Comparison of ENCODE assay signal across 9 mouse cellular contexts in genomic region chr6:144074826-144075225, GRCm38 (mm10).
DNase-seq lines count a peak whose midpoint lies in the region; ATAC-seq and TF ChIP-seq lines count a peak whose summit lies in the region.
"Had no signal": no experiment of that assay in that cellular context is flagged by ENCODE, and none has a peak within 500 bp of the region (broad histone marks: within the 10 kb centered on the region; RNA-seq: fewer than 3 reads in every experiment).

No protein-coding gene starts in this region.

- no peak overlapping the region for H3ac ChIP-seq in C2C12 (ENCODE audit: control insufficient read depth, insufficient read length, low read depth)
- no peak overlapping the region for H3ac ChIP-seq in myocyte (ENCODE audit: control insufficient read depth, insufficient read length)

- WGBS in heart, embryonic 11.5 days (ENCODE audit: insufficient replicate concordance) = 61% methylated on average over 9 of the region's 9 CpGs
- WGBS in intestine, embryonic 14.5 days = 48% methylated on average over 9 of the region's 9 CpGs

- H3K9ac ChIP-seq in heart, embryonic 11.5 days (ENCODE audit: low read depth, low read length) = no peak overlapping the region
- no peak overlapping the region for H3K9ac ChIP-seq in intestine, embryonic 14.5 days (ENCODE audit: low read length)
- H3K9ac ChIP-seq: midbrain, embryonic 12.5 days had no signal

- H3K9me3 ChIP-seq in heart, embryonic 11.5 days (replicated peaks; ENCODE audit: control insufficient read depth, low read length) = no peaks in the 10 kb centered on the region
- H3K9me3 ChIP-seq in intestine, embryonic 14.5 days (ENCODE audit: control insufficient read depth, low read length) = no peaks in the 10 kb centered on the region
- H3K9me3 ChIP-seq: midbrain, embryonic 12.5 days had no signal

- no peak for TF ChIP-seq CTCF in C2C12 (IDR thresholded peaks at IDR 0.05; ENCODE audit: control insufficient read depth, insufficient read depth, insufficient read length)
- no peak for TF ChIP-seq CTCF in embryonic fibroblast, embryonic 13.5 days (IDR thresholded peaks at IDR 0.05; ENCODE audit: borderline replicate concordance, insufficient read depth, low read length)

- no peaks in the 10 kb centered on the region for H3K4me1 ChIP-seq in heart, embryonic 11.5 days (ENCODE audit: control insufficient read depth, insufficient read depth, low read length)
- peaks cover 7% of the 10 kb centered on the region for H3K4me1 ChIP-seq in embryonic fibroblast, embryonic 13.5 days (ENCODE audit: control insufficient read depth, insufficient read depth, low read length)
- 0 out of 2 replicates have a peak, but pooled peaks cover 2% of the 10 kb centered on the region for H3K4me1 ChIP-seq in intestine, embryonic 14.5 days (replicated peaks; ENCODE audit: control insufficient read depth, insufficient read depth, low read length)
- H3K4me1 ChIP-seq: midbrain, embryonic 12.5 days had no signal

- H3K36me3 ChIP-seq in heart, embryonic 11.5 days (ENCODE audit: control insufficient read depth, insufficient read depth, low read length) = no peaks in the 10 kb centered on the region
- H3K36me3 ChIP-seq in C2C12 (ENCODE audit: control insufficient read depth, insufficient read depth) (no peaks in the 10 kb centered on the region), myocyte (ENCODE audit: control insufficient read depth, insufficient read depth) (no peaks in the 10 kb centered on the region)
- H3K36me3 ChIP-seq in intestine, embryonic 14.5 days (ENCODE audit: control insufficient read depth, insufficient read depth, low read length) = no peaks in the 10 kb centered on the region
- H3K36me3 ChIP-seq: midbrain, embryonic 12.5 days had no signal

- H3K79me3 ChIP-seq in C2C12 (ENCODE audit: low read depth) = no peaks in the 10 kb centered on the region

- no peak for TF ChIP-seq POLR2A in embryonic fibroblast, embryonic 13.5 days (IDR thresholded peaks at IDR 0.05; ENCODE audit: low read depth, low read length)
- TF ChIP-seq POLR2A in myocyte (IDR thresholded peaks at IDR 0.05; ENCODE audit: insufficient read length, low read depth) = no peak

- no peaks in the 10 kb centered on the region for H3K79me2 ChIP-seq in C2C12 (ENCODE audit: control insufficient read depth, insufficient read depth)
- H3K79me2 ChIP-seq in myocyte (ENCODE audit: control insufficient read depth, insufficient read depth) = no peaks in the 10 kb centered on the region

- no peak overlapping the region for H3K4me3 ChIP-seq in heart, embryonic 11.5 days (ENCODE audit: low read depth, low read length)
- H3K4me3 ChIP-seq in C2C12 (ENCODE audit: insufficient read depth, poor library complexity, severe bottlenecking) (no peak overlapping the region), myocyte (no peak overlapping the region)
- H3K4me3 ChIP-seq in embryonic fibroblast, embryonic 13.5 days (ENCODE audit: insufficient read depth, low read length) = no peak overlapping the region
- no peak overlapping the region for H3K4me3 ChIP-seq in intestine, embryonic 14.5 days (ENCODE audit: low read depth, low read length)
- H3K4me3 ChIP-seq: midbrain, embryonic 12.5 days had no signal

- peak; percentile 96 for DNase-seq in heart, adult 11 months
- DNase-seq in intestine, embryonic 14.5 days (ENCODE audit: low spot score) = no peak
- DNase-seq in thymus, postnatal 10 days (ENCODE audit: low spot score in 2 of 2) = no peak
- no peak for DNase-seq in natural killer cell, adult 2 months (ENCODE audit: low spot score in 2 of 2)

- no peaks in the 10 kb centered on the region for H3K27me3 ChIP-seq in heart, embryonic 11.5 days (ENCODE audit: control insufficient read depth, insufficient read depth, low read length)
- H3K27me3 ChIP-seq in C2C12 (ENCODE audit: control insufficient read depth, insufficient read depth, insufficient read length) = no peaks in the 10 kb centered on the region
- no peaks in the 10 kb centered on the region for H3K27me3 ChIP-seq in intestine, embryonic 14.5 days (replicated peaks; ENCODE audit: control insufficient read depth, insufficient read depth, low read length)
- H3K27me3 ChIP-seq in myocyte (ENCODE audit: control insufficient read depth, insufficient read depth, insufficient read length) = no peaks in the 10 kb centered on the region
- H3K27me3 ChIP-seq: midbrain, embryonic 12.5 days had no signal

- H3K27ac ChIP-seq in heart, embryonic 11.5 days (ENCODE audit: low read depth, low read length) = no peak overlapping the region; the same call in 1 of the 2 replicates
- peak overlapping the region; percentile 30 for H3K27ac ChIP-seq in embryonic fibroblast, embryonic 13.5 days (ENCODE audit: insufficient read depth, low read length)
- no peak overlapping the region for H3K27ac ChIP-seq in intestine, embryonic 14.5 days (ENCODE audit: low read depth)
- H3K27ac ChIP-seq: midbrain, embryonic 12.5 days had no signal

- no peak for ATAC-seq in heart, embryonic 11.5 days (replicated peaks; ENCODE audit: insufficient number of reproducible peaks, low FRiP score, low TSS enrichment)
- 0 out of 2 replicates have a peak, but pooled peaks have one; percentile 58 for ATAC-seq in intestine, embryonic 14.5 days (replicated peaks; ENCODE audit: low FRiP score, low TSS enrichment, low read depth)

- H3K4me2 ChIP-seq in heart, embryonic 11.5 days = no peak overlapping the region
- no peak overlapping the region for H3K4me2 ChIP-seq in intestine, embryonic 14.5 days (ENCODE audit: low read length)
- peak overlapping the region; percentile 72 for H3K4me2 ChIP-seq in myocyte (ENCODE audit: low read depth)
- H3K4me2 ChIP-seq: midbrain, embryonic 12.5 days had no signal

TF ChIP-seq in C2C12, 6 proteins besides CTCF, POLR2A, EP300 and RAD21:
- TF ChIP-seq CEBPB (IDR thresholded peaks at IDR 0.05; ENCODE audit: low read depth) = no peak
- peak; percentile 34 for TF ChIP-seq MYOD1 (IDR thresholded peaks at IDR 0.05; ENCODE audit: control insufficient read depth, insufficient read length, low read depth)
- TF ChIP-seq USF1 (IDR thresholded peaks at IDR 0.05; ENCODE audit: low read depth) = peak; percentile 20
- TF ChIP-seq MYOG (IDR thresholded peaks at IDR 0.05; ENCODE audit: control insufficient read depth, extremely low read depth, insufficient read length) = no peak
- peak; percentile 51 for TF ChIP-seq FOSL1 (IDR thresholded peaks at IDR 0.05; ENCODE audit: insufficient read depth, low read length, poor library complexity, severe bottlenecking)
- peak; percentile 28 for TF ChIP-seq MAX (IDR thresholded peaks at IDR 0.05)

TF ChIP-seq in myocyte, 11 proteins besides CTCF, POLR2A, EP300 and RAD21:
- TF ChIP-seq CEBPB (IDR thresholded peaks at IDR 0.05; ENCODE audit: insufficient read depth, poor library complexity, severe bottlenecking) (no peak), E2F4 (IDR thresholded peaks at IDR 0.05; ENCODE audit: insufficient read depth) (no peak), MYOD1 (IDR thresholded peaks at IDR 0.05; ENCODE audit: control insufficient read depth in 1 of 3, insufficient read length in 2 of 3, low read depth in 2 of 3) (no peak), MYOG (IDR thresholded peaks at IDR 0.05; ENCODE audit: control insufficient read depth in 1 of 3, insufficient read depth in 1 of 3, insufficient read length in 2 of 3, low read depth in 2 of 3) (no peak), REST (IDR thresholded peaks at IDR 0.05; ENCODE audit: insufficient read depth, insufficient read length) (no peak), USF1 (IDR thresholded peaks at IDR 0.05; ENCODE audit: low read depth) (no peak), POLR2AphosphoS2 (IDR thresholded peaks at IDR 0.05; ENCODE audit: insufficient read length, low read depth) (no peak), MAX (IDR thresholded peaks at IDR 0.05; ENCODE audit: low read depth) (no peak), SRF (IDR thresholded peaks at IDR 0.05; ENCODE audit: control insufficient read depth, insufficient read length, low read depth) (no peak), TCF12 (IDR thresholded peaks at IDR 0.05; ENCODE audit: insufficient read depth, poor library complexity, severe bottlenecking) (no peak), TCF3 (IDR thresholded peaks at IDR 0.05; ENCODE audit: insufficient read length, low read depth) (no peak)
